Mouse (Mus musculus) mouse embryonic stem cell (cell line): ENCODE measurements at regions not wholly inside any gene's neighbourhood (a gene's known extent, or its start where the extent isn't known, plus 50 kb on each side); places are given as distances from the start of the nearest gene placed in this dataset.

Source experiments
- in situ Hi-C, 2 experiments: fragments of 300-500 bp; cut with MboI; formaldehyde crosslinking; loops; 1 replicate in 1 of 2; 3 replicates in 1 of 2; pipeline ENCODE4 v1.14.3; 2019 to 2020; ENCODE audit warnings: low sequenced_read_pairs in 2 of 2, low pct_unique_long_range_greater_than_20kb in 1 of 2, mixed read lengths in 1 of 2; ENCODE audit not compliant: unreplicated experiment in 1 of 2

- in situ Hi-C loops, result loop anchor here in 1 of 2 experiments (10.0 kb wide), 1 partner anchor 160 kb away; no protein-coding TSS in a partner anchor
Measured at GRCm38 (mm10) chr8:15734461-15734860, 688.6 kb upstream of the BB014433 start.

- in situ Hi-C loops, result loop anchor here in 1 of 2 experiments (10.0 kb wide), 1 partner anchor 163 kb away; no protein-coding TSS in a partner anchor
Measured at GRCm38 (mm10) chr8:15731324-15731723, 685.4 kb upstream of the BB014433 start.

GRCm38 (mm10) chr8:15729075-15729474 is 683.2 kb upstream of the BB014433 start:
- in situ Hi-C loops, result no loop called here

GRCm38 (mm10) chr8:15726310-15726709 is 680.4 kb upstream of the BB014433 start:
- in situ Hi-C loops, result no loop called here
